Mouse (Mus musculus) liver, postnatal 0 days (tissue): Measurements from ENCODE around the gene Abhd6.

ENCODE experiments used
- CTCF ChIP-seq: sonication (generic); IDR thresholded peaks from 2 replicates; pipeline ENCODE4 v1.5.1; 2016; ENCODE audit warnings: antibody characterized with exemption, low read depth
- EP300 ChIP-seq: IDR thresholded peaks from 2 replicates; pipeline ENCODE4 v1.6.1; 2016; ENCODE audit warnings: antibody characterized with exemption, low read depth, mild to moderate bottlenecking

- no peak for TF ChIP-seq CTCF
- no peak for TF ChIP-seq EP300
Observed at GRCm38 (mm10) chr14:8024936-8025335, 22.2 kb downstream of the Abhd6 start.
